Mouse (Mus musculus) inflammation-experienced regulatory T-cells, adult 6 months (primary cell): ENCODE data around the gene Man2c1. TPM values are rescaled to one million over a fixed set of nuclear protein-coding genes. Genes with fewer than 3 reads are reported as not detected.

Experiments used
- ATAC-seq: one replicate; pipeline ENCODE4 v1.8.0; 2017
- polyA plus RNA-seq, 3 experiments: library from polyadenylated mRNA; unstranded; fragments of 100-300 nt; shearing (Covaris generic); gene quantifications; one replicate each; pipeline ENCODE4 v1.2.1; 2017

Man2c1 gene
- polyA plus RNA-seq, 3 experiments from 2014 or later = 44.7 to 81.1 (median 56.4) TPM

- peak; percentile 76 for ATAC-seq
Observed at GRCm38 (mm10) chr9:57158013-57158470, 27.6 kb downstream of the Man2c1 start, which contains the start of gene Commd4. Gene Commd4 (minus strand): TSS chr9:57158331.

- ATAC-seq = no peak
Observed at GRCm38 (mm10) chr9:57158506-57158905, 28.0 kb downstream of the Man2c1 start.

- no peak for ATAC-seq
Observed at GRCm38 (mm10) chr9:57162496-57162895, 32.0 kb downstream of the Man2c1 start.

- no peak for ATAC-seq
Observed at GRCm38 (mm10) chr9:57163137-57163536, 32.6 kb downstream of the Man2c1 start.

- no peak for ATAC-seq
Observed at GRCm38 (mm10) chr9:57166173-57166572, 35.7 kb downstream of the Man2c1 start.

GRCm38 (mm10) chr9:57168411-57168810, 37.9 kb downstream of the Man2c1 start:
- no peak for ATAC-seq

Other genes with a start within 250 kb of the Man2c1 start
- gene Snx33, start 202.3 kb upstream of the Man2c1 start, polyA plus RNA-seq = 1 to 10 TPM; 4.2 to 7.6 (median 5.8) TPM
- gene Imp3, start 193.2 kb upstream of the Man2c1 start, polyA plus RNA-seq = 10 to 100 TPM; 46.7 to 50.9 (median 48.0) TPM
- gene Snupn, start 179.8 kb upstream of the Man2c1 start, polyA plus RNA-seq = 10 to 100 TPM; 13.7 to 26.7 (median 16.5) TPM
- 1 to 10 TPM; 6.0 to 6.9 (median 6.3) TPM for gene Ptpn9, start 135.8 kb upstream of the Man2c1 start, polyA plus RNA-seq
- 10 to 100 TPM; 28.8 to 50.7 (median 38.9) TPM for gene Sin3a, start 58.6 kb upstream of the Man2c1 start, polyA plus RNA-seq
- 10 to 100 TPM; 22.7 to 31.5 (median 23.6) TPM for gene Neil1, start 17.6 kb downstream of the Man2c1 start, polyA plus RNA-seq
- 100 to 1,000 TPM; 205 to 374 (median 278) TPM for gene Commd4, start 27.6 kb downstream of the Man2c1 start, polyA plus RNA-seq
- not detected for gene Trcg1, start 105.9 kb downstream of the Man2c1 start, polyA plus RNA-seq
- gene 1700017B05Rik, start 131.9 kb downstream of the Man2c1 start, polyA plus RNA-seq = 10 to 100 TPM; 15.1 to 27.5 (median 19.5) TPM